Mouse (Mus musculus) adipocyte (in vitro differentiated cells): ENCODE measurements around the gene Nthl1.
A peak's percentile ranks its signal among the peaks of the same experiment; 100 is the strongest.

Source experiments
- DNase-seq: peaks from one replicate; pipeline ENCODE4 v3.0.0-alpha.2; 2016; ENCODE audit warnings: low spot score

The Nthl1 gene

DNA sequence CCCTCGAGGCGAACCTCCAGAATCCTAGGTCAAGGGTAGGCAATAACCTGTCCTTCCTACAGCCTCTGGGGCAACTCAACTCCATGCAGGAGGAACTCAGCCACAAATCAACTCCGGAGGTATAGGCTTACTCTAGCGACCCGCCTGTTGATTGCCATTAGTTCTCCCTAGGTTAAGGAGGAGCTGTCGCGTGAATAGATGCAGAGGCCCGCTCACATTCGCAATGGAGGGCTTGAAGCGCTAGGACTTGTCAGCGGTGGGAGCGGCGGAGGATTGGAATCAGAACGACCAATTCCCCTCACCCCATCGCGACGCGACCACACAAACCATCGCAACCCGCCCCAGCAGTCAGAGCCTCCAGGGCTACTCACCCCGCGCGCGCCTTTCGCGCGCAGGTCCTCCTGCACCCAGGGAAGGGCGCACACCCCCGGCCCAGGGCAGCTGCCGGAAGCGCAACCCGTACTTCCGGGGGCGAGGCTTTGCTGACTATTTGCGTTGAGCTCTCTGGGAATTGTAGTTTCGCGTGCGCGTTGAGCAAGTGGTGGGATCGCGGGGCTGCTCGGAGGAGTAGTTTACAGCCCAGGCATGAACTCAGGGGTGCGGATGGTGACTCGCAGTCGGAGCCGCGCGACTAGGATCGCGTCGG, at the start of gene Nthl1, which contains the start of gene Tsc2:
TSS of gene Nthl1 (plus strand) at position 514 of the 646 bp plus-strand sequence.
TSS of gene Tsc2 (minus strand) at position 464 of the 646 bp plus-strand sequence.
- peak; percentile 84 for DNase-seq

- peak; percentile 35 for DNase-seq
These were observed 48.6 kb upstream of the Nthl1 start for GRCm38 (mm10) chr17:24583599-24584460.

GRCm38 (mm10) chr17:24584520-24584919, 48.0 kb upstream of the Nthl1 start:
- peak; percentile 89 for DNase-seq

- DNase-seq: no peak
These were observed 45.9 kb upstream of the Nthl1 start for GRCm38 (mm10) chr17:24586532-24586931.

DNA sequence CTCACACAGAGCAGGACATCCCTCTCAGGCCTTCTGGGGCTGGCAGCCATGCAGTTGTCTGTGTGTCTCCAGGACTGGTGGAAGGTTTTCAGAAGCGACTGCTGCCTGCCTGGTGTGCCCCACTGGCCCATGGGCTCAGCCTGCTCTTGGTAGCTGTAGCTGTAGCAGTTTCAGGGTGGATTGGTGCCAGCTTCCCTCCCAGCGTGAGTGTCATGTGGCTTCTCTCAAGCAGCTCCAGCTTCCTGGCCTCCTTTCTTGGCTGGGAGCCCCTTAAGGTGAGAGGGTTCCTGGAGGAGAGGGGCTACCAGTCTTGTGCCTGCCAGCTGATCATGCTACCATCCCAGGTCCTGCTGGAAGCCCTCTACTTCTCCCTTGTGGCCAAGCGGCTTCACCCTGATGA, 41.5 kb upstream of the Nthl1 start:
- no peak for DNase-seq

DNA sequence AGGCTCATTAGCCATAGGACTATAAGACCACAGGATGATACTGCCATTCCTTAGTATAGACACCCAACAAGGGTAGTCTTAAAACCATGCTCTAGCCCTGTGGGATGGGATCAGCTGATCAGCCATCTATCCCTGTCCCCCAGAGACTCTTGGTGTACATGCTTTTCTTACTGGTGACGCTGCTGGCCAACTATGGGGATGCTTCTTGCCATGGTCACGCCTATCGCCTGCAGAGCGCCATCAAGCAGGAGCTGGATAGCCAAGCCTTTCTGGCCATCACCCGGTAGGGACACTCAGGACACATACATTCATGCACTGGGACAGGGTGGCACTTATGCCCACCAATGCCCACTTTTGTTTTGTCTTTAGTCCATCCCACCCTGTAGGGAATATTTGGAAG, 40.8 kb upstream of the Nthl1 start:
- DNase-seq: no peak

- DNase-seq: no peak
These were observed 39.2 kb upstream of the Nthl1 start for GRCm38 (mm10) chr17:24593248-24593647.

GRCm38 (mm10) chr17:24593992-24594890, 38.2 kb upstream of the Nthl1 start:
- no peak for DNase-seq

GRCm38 (mm10) chr17:24595126-24596072, 37.1 kb upstream of the Nthl1 start:
- DNase-seq: no peak

DNA sequence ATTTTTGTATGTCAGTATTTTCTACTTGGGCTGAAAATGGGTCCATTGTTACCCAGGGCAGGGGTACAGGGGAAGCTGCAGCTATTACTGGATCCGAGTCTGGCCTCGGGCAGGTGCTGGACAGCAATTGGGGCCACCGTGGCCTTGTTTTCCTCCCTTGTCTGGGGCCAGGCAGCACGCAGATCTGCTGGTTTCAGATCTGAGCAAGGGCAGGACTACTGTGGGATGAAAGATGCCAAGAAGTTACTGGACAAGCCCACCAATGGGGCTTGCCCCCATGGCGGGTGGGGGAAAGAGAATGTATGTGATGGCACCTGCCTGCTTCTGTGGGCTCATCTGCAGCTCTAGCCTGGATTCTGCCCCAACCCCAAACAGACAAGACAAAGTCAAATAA, 36.4 kb upstream of the Nthl1 start:
- no peak for DNase-seq

- no peak for DNase-seq
These were observed 35.9 kb upstream of the Nthl1 start for GRCm38 (mm10) chr17:24596471-24597183.

- no peak for DNase-seq
These were observed 34.5 kb upstream of the Nthl1 start for GRCm38 (mm10) chr17:24597989-24598388.

DNA sequence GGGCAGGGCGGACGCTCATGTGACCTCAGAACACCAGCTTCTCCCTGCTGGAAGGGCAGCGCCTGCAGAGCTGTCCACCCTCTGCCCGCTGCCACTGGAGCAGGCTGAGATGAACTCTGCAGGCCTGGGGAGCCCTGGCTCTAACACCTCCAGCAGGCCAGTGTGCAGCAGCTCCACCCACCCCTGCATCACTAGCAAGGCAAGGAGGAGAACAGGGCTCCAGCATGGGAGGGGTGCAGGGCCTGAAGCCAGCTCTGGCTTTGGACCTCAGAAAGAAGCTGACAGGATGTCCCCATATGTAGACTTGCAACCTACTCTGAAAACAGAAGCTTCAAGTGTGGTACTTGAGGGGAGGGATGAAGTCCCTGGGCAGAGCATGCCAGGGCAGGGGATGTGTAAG, 32.0 kb upstream of the Nthl1 start:
- DNase-seq: no peak

- DNase-seq: no peak
These were observed 28.5 kb upstream of the Nthl1 start for GRCm38 (mm10) chr17:24603961-24604360.

DNA sequence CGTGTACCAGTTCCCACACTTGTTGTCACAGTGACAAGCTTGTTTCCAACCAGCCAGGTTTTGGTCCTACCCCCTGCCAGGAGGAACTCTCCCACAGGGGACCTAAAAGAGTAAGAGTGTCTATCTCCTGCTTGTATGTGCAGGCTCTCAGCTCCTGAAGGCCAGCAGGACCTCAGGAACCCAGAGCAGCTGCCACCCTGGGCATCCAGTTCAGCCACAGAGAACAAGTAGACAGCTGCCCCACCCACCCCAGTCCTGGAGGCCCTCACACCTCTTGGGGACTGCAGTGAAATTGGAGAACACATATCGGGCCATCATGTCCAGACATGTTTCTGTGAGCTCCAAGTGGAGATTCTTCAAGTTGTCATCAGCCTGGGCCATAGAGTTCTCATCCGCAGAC, 27.9 kb upstream of the Nthl1 start:
- no peak for DNase-seq

- no peak for DNase-seq
These were observed 24.1 kb upstream of the Nthl1 start for GRCm38 (mm10) chr17:24608370-24608769.

GRCm38 (mm10) chr17:24608874-24609273, 23.6 kb upstream of the Nthl1 start:
- no peak for DNase-seq

DNA sequence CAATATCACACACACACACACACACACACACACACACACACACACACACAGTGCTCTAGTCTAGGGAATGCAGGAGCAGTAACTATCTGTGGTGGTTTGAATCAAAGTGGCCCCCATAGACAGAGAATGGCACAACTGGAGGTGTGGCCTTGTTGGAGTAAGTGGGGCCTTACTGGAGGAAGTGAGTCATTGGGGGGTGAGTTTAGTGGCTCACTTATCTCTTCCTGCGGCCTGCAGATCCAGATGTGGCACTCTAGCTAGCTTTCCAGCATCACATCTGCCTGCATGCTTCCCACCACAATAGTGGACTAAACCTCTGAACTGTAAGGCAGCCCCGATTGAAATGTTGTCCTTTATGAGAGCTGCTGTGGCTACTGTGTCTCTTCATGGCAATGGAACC, 21.8 kb upstream of the Nthl1 start:
- DNase-seq: no peak

- DNase-seq: no peak
These were observed 14.8 kb upstream of the Nthl1 start for GRCm38 (mm10) chr17:24617561-24618194.

DNA sequence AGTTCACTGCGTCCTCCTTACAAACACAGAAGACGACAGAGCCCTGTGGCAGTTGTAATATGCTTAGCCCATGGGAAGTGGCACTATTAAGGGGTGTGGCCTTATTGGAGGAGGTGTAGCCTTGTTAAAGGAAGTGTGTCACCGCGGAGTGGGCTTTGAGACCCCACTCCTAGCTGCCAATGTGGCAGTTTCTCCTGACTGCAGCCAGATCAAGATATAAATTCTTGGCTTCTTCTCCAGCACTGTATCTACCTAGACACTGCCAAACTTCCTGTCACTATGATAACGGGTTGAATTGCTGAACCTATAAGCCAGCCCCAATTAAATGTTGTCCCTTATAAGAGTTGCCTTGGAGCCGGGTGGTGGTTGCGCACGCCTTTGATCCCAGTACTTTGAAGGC, 7.0 kb upstream of the Nthl1 start:
- no peak for DNase-seq
